Mouse (Mus musculus) limb, embryonic 10.5 days (tissue): ENCODE data around the gene Stx5a. TPM values are rescaled to one million over a fixed set of nuclear protein-coding genes. Genes with fewer than 3 reads are reported as not detected.

Source experiments
- DNase-seq: peaks from one replicate; pipeline ENCODE4 v3.0.0-alpha.2; 2017; ENCODE audit warnings: low spot score
- H3K27ac ChIP-seq: fragments of 300-500 bp; sonication (generic); 2 replicates; pipeline ENCODE4 v1.5.1; 2016; ENCODE audit warnings: mild to moderate bottlenecking
- H3K27me3 ChIP-seq: fragments of 300-500 bp; sonication (generic); 2 replicates; pipeline ENCODE4 v1.6.1; 2016; ENCODE audit warnings: low read depth, mild to moderate bottlenecking; ENCODE audit not compliant: poor library complexity, severe bottlenecking
- H3K36me3 ChIP-seq: fragments of 300-500 bp; sonication (generic); 2 replicates; pipeline ENCODE4 v1.6.1; 2016; ENCODE audit warnings: mild to moderate bottlenecking, moderate library complexity
- H3K4me1 ChIP-seq: fragments of 300-500 bp; sonication (generic); 2 replicates; pipeline ENCODE4 v1.6.1; 2016
- H3K4me3 ChIP-seq: fragments of 300-500 bp; sonication (generic); 2 replicates; pipeline ENCODE4 v1.5.1; 2016; ENCODE audit warnings: mild to moderate bottlenecking, moderate library complexity
- H3K9me3 ChIP-seq: fragments of 300-500 bp; sonication (generic); replicated peaks from 2 replicates; pipeline ENCODE4 v1.6.1; 2016; ENCODE audit warnings: mild to moderate bottlenecking
- WGBS: fragments of 180-500 bp; shearing (Covaris S2); methylation state at CpG from one replicate; pipeline ENCODE4 v1.1.7; 2016; 5-methylcytosine and 5-hydroxymethylcytosine counted together
- microRNA-seq: library from miRNA; unstranded; fragments of <30 nt; microRNA quantifications from one replicate; pipeline ENCODE4, GENCODE M21; 2017
- polyA plus RNA-seq: library from polyadenylated mRNA; unstranded; fragments of >200 nt; fragmentation: Nextera tagmentation; extraction: Ambion mirVana; gene quantifications from 2 replicates; pipeline ENCODE4 v1.2.1, GENCODE M21; 2016

Gene Stx5a
- polyA plus RNA-seq, 1 experiment from 2014 or later = 134 TPM

- WGBS = under 1% methylated on average over 30 of the region's 30 CpGs
- Histone ChIP-seq H3K9me3 (no peaks in the 10 kb centered on the region), H3K27me3 (no peaks in the 10 kb centered on the region), H3K27ac (peak within 1 kb of the TSS; percentile 85), H3K4me3 (peak within 1 kb of the TSS; percentile 65), H3K4me1 (peaks cover 20% of the 10 kb centered on the region), H3K36me3 (peaks cover 44% of the 10 kb centered on the region)
- DNase-seq = peak; percentile 92
Measured at GRCm38 (mm10) chr19:8802130-8802821, 61.1 kb downstream of the Stx5a start, which contains the start of gene Zbtb3. Gene Zbtb3, plus strand, starts transcription at chr19:8802555.

GRCm38 (mm10) chr19:8803204-8803780 is 62.1 kb downstream of the Stx5a start:
- Histone ChIP-seq H3K27ac (peak overlapping the region; percentile 85; the same call in 1 of the 2 replicates), H3K9me3 (no peaks in the 10 kb centered on the region), H3K36me3 (peaks cover 55% of the 10 kb centered on the region), H3K27me3 (no peaks in the 10 kb centered on the region), H3K4me3 (peak overlapping the region; percentile 65; the same call in 1 of the 2 replicates), H3K4me1 (peaks cover 14% of the 10 kb centered on the region)
- 94% methylated on average over 9 of the region's 9 CpGs for WGBS
- no peak for DNase-seq

GRCm38 (mm10) chr19:8803879-8804660 is 62.9 kb downstream of the Stx5a start:
- H3K9me3 ChIP-seq = no peaks in the 10 kb centered on the region
- H3K4me3 ChIP-seq = no peak overlapping the region; the same call in 1 of the 2 replicates
- WGBS = 90% methylated on average over 11 of the region's 11 CpGs
- H3K4me1 ChIP-seq = peaks cover 14% of the 10 kb centered on the region
- H3K27ac ChIP-seq = no peak overlapping the region
- no peak for DNase-seq
- no peaks in the 10 kb centered on the region for H3K27me3 ChIP-seq
- H3K36me3 ChIP-seq = peaks cover 62% of the 10 kb centered on the region

Small RNA genes within 50 kb of the gene (microRNA-seq; reads per million reads assigned to microRNA genes)
- not detected for gene Mir6992

Other genes starting within 250 kb of the Stx5a start
- gene Slc22a8, start 150.2 kb upstream of the Stx5a start, polyA plus RNA-seq = not detected in 2 replicates
- not detected in 2 replicates for gene Slc22a6, start 123.4 kb upstream of the Stx5a start, polyA plus RNA-seq
- gene Chrm1, start 77.6 kb upstream of the Stx5a start, polyA plus RNA-seq = 0.10 TPM in 1 of 2 replicates, not detected in the other
- gene Slc3a2, start 18.0 kb upstream of the Stx5a start, polyA plus RNA-seq = 119 and 128 TPM in 2 replicates
- 121 and 145 TPM in 2 replicates for gene Wdr74, start 5.6 kb upstream of the Stx5a start, polyA plus RNA-seq
- 2.8 and 3.1 TPM in 2 replicates for gene 1700092M07Rik, start 695 bp upstream of the Stx5a start, polyA plus RNA-seq
- 257 and 273 TPM in 2 replicates for gene Nxf1, start 15.7 kb downstream of the Stx5a start, polyA plus RNA-seq
- 181 and 183 TPM in 2 replicates for gene Tmem223, start 29.6 kb downstream of the Stx5a start, polyA plus RNA-seq
- gene Tmem179b, start 33.1 kb downstream of the Stx5a start, polyA plus RNA-seq = 41.3 and 43.7 TPM in 2 replicates
- 44.2 and 47.0 TPM in 2 replicates for gene Taf6l, start 45.0 kb downstream of the Stx5a start, polyA plus RNA-seq
- 206 and 216 TPM in 2 replicates for gene Polr2g, start 57.2 kb downstream of the Stx5a start, polyA plus RNA-seq
- gene Zbtb3, start 61.1 kb downstream of the Stx5a start, polyA plus RNA-seq = 5.9 and 6.1 TPM in 2 replicates
- 80.2 and 85.2 TPM in 2 replicates for gene Ttc9c, start 77.9 kb downstream of the Stx5a start, polyA plus RNA-seq
- 4.7 and 5.2 TPM in 2 replicates for gene Hnrnpul2, start 78.6 kb downstream of the Stx5a start, polyA plus RNA-seq
- gene AC129217.1, start 88.4 kb downstream of the Stx5a start, polyA plus RNA-seq = not detected in 2 replicates
- 37.2 and 42.5 TPM in 2 replicates for gene Bscl2, start 96.1 kb downstream of the Stx5a start, polyA plus RNA-seq
- gene Gng3, start 97.8 kb downstream of the Stx5a start, polyA plus RNA-seq = 5.0 and 7.2 TPM in 2 replicates
- 0.29 and 0.39 TPM in 2 replicates for gene Lrrn4cl, start 109.4 kb downstream of the Stx5a start, polyA plus RNA-seq
- 211 and 228 TPM in 2 replicates for gene Ubxn1, start 130.1 kb downstream of the Stx5a start, polyA plus RNA-seq
- 56.8 and 60.6 TPM in 2 replicates for gene Uqcc3, start 139.5 kb downstream of the Stx5a start, polyA plus RNA-seq
- gene Lbhd1, start 142.3 kb downstream of the Stx5a start, polyA plus RNA-seq = 110 and 149 TPM in 2 replicates
- gene Gm49403, start 142.5 kb downstream of the Stx5a start, polyA plus RNA-seq = not detected in 2 replicates
- 151 and 188 TPM in 2 replicates for gene 1810009A15Rik, start 147.4 kb downstream of the Stx5a start, polyA plus RNA-seq
- gene Gm49416, start 147.5 kb downstream of the Stx5a start, polyA plus RNA-seq = 0.45 TPM in 1 of 2 replicates, not detected in the other
- 59.2 and 61.9 TPM in 2 replicates for gene Ints5, start 151.6 kb downstream of the Stx5a start, polyA plus RNA-seq
- 117 and 129 TPM in 2 replicates for gene Ganab, start 156.7 kb downstream of the Stx5a start, polyA plus RNA-seq
- gene B3gat3, start 179.0 kb downstream of the Stx5a start, polyA plus RNA-seq = 47.0 and 48.1 TPM in 2 replicates
- gene Rom1, start 187.9 kb downstream of the Stx5a start, polyA plus RNA-seq = 4.1 and 4.3 TPM in 2 replicates
- gene Eml3, start 188.1 kb downstream of the Stx5a start, polyA plus RNA-seq = 37.1 and 37.5 TPM in 2 replicates
- 229 and 233 TPM in 2 replicates for gene Mta2, start 200.5 kb downstream of the Stx5a start, polyA plus RNA-seq
- 49.6 and 49.7 TPM in 2 replicates for gene Tut1, start 212.4 kb downstream of the Stx5a start, polyA plus RNA-seq
- gene Eef1g, start 225.6 kb downstream of the Stx5a start, polyA plus RNA-seq = 563 and 631 TPM in 2 replicates
- gene Ahnak, start 247.9 kb downstream of the Stx5a start, polyA plus RNA-seq = 5.3 and 8.9 TPM in 2 replicates